Mouse (Mus musculus) ES-Bruce4 (cell line): Measurements from ENCODE around the gene Mettl7a3.
"Not testable (repeated sequence)": the region's sequence is repeated elsewhere in the genome, so short reads cannot be mapped to it uniquely, and the experiment has no call there.

Experiments used
- CTCF ChIP-seq: IDR thresholded peaks from one replicate; pipeline ENCODE4 v1.8.1; 2011; ENCODE audit warnings: low read depth, low read length
- EP300 ChIP-seq: IDR thresholded peaks from 2 replicates; pipeline ENCODE4 v1.6.1; 2011; ENCODE audit warnings: low read depth, low read length; ENCODE audit not compliant: insufficient read depth
- POLR2A ChIP-seq: IDR thresholded peaks from one replicate; pipeline ENCODE4 v1.8.1; 2011; ENCODE audit warnings: low read length; ENCODE audit not compliant: insufficient read depth

- not testable (repeated sequence) for TF ChIP-seq CTCF, EP300, POLR2A
Observed at GRCm38 (mm10) chr15:100337328-100337727, 2.6 kb downstream of the Mettl7a3 start.
